Mouse (Mus musculus) MEL (cell line): ENCODE data around the gene Ctdspl2. TPM values are rescaled to one million over a fixed set of nuclear protein-coding genes. Genes with fewer than 3 reads are reported as not detected.

Source experiments
- DNase-seq: peaks from one replicate; pipeline ENCODE4 v3.0.0; 2011; ENCODE audit warnings: low read depth, low spot score
- H3K27ac ChIP-seq: 2 replicates; pipeline ENCODE4 v1.5.1; 2012; ENCODE audit warnings: low read depth, mild to moderate bottlenecking, control low read depth, low read length, moderate library complexity; ENCODE audit not compliant: control insufficient read depth
- H3K27me3 ChIP-seq, 2 experiments: fragments of 150-350 bp in 1 of 2; sonication (generic) in 1 of 2; 2 replicates each; pipeline ENCODE4 v1.6.1; 2012; ENCODE audit warnings: low read length in 2 of 2, mild to moderate bottlenecking in 2 of 2, improper control_type of control experiment in 1 of 2, moderate library complexity in 1 of 2; ENCODE audit not compliant: insufficient read depth in 2 of 2, control insufficient read depth in 1 of 2
- H3K36me3 ChIP-seq, 2 experiments: 2 replicates each; pipeline ENCODE4 v1.6.1; 2012 to 2014; ENCODE audit warnings: low read length in 2 of 2, improper control_type of control experiment in 1 of 2, inconsistent platforms in 1 of 2, mild to moderate bottlenecking in 1 of 2; ENCODE audit not compliant: insufficient read depth in 2 of 2, control insufficient read depth in 1 of 2
- H3K4me1 ChIP-seq, 2 experiments: fragments of 150-350 bp in 1 of 2; sonication (generic) in 1 of 2; 2 replicates each; pipeline ENCODE4 v1.6.1; 2012; ENCODE audit warnings: low read length in 2 of 2, improper control_type of control experiment in 1 of 2, mild to moderate bottlenecking in 1 of 2; ENCODE audit not compliant: insufficient read depth in 2 of 2, control insufficient read depth in 1 of 2
- H3K4me3 ChIP-seq, 2 experiments: fragments of 150-350 bp in 1 of 2; sonication (generic) in 1 of 2; 2 replicates each; pipeline ENCODE4 v1.5.1; 2012; ENCODE audit warnings: low read depth in 2 of 2, low read length in 2 of 2, mild to moderate bottlenecking in 2 of 2, moderate library complexity in 2 of 2, control low read depth in 1 of 2, improper control_type of control experiment in 1 of 2; ENCODE audit not compliant: control insufficient read depth in 1 of 2, insufficient read depth in 1 of 2
- H3K79me2 ChIP-seq: 2 replicates; pipeline ENCODE4 v1.6.1; 2012; ENCODE audit warnings: mild to moderate bottlenecking, low read length, moderate library complexity; ENCODE audit not compliant: control insufficient read depth, poor library complexity, insufficient read depth
- H3K9ac ChIP-seq: 2 replicates; pipeline ENCODE4 v1.6.1; 2012; ENCODE audit warnings: low read depth, mild to moderate bottlenecking, control low read depth, low read length, moderate library complexity; ENCODE audit not compliant: control insufficient read depth, poor library complexity, severe bottlenecking
- H3K9me3 ChIP-seq: fragments of 150-350 bp; sonication (generic); replicated peaks from 2 replicates; pipeline ENCODE4 v1.6.1; 2012; ENCODE audit warnings: mild to moderate bottlenecking, low read length, improper control_type of control experiment, moderate library complexity; ENCODE audit not compliant: insufficient read depth
- BHLHE40 ChIP-seq: IDR thresholded peaks from 2 replicates; pipeline ENCODE4 v1.6.1; 2012; ENCODE audit warnings: low read depth, mild to moderate bottlenecking, inconsistent platforms, low read length, improper control_type of control experiment, borderline replicate concordance
- CHD1 ChIP-seq: IDR thresholded peaks from 2 replicates; pipeline ENCODE4 v1.6.1; 2012; ENCODE audit warnings: low read depth, mild to moderate bottlenecking, inconsistent platforms, low read length, improper control_type of control experiment
- CHD2 ChIP-seq: IDR thresholded peaks from 2 replicates; pipeline ENCODE4 v1.6.1; 2011; ENCODE audit warnings: low read length, improper control_type of control experiment
- E2F4 ChIP-seq: IDR thresholded peaks from 2 replicates; pipeline ENCODE4 v1.6.1; 2011; ENCODE audit warnings: low read depth, low read length, improper control_type of control experiment, borderline replicate concordance
- EP300 ChIP-seq, 2 experiments: IDR thresholded peaks; 2 replicates each; pipeline ENCODE4 v1.6.1; 2011; ENCODE audit warnings: improper control_type of control experiment in 2 of 2, low read length in 2 of 2, low read depth in 1 of 2, mild to moderate bottlenecking in 1 of 2
- ETS1 ChIP-seq: IDR thresholded peaks from 2 replicates; pipeline ENCODE4 v1.6.1; 2012; ENCODE audit warnings: low read depth, mild to moderate bottlenecking, inconsistent platforms, low read length, improper control_type of control experiment, moderate library complexity
- GATA1 ChIP-seq: IDR thresholded peaks from 2 replicates; pipeline ENCODE4 v1.6.1; 2011; ENCODE audit warnings: low read depth, low read length, improper control_type of control experiment
- HCFC1 ChIP-seq: IDR thresholded peaks from 2 replicates; pipeline ENCODE4 v1.6.1; 2012; ENCODE audit warnings: low read depth, mild to moderate bottlenecking, inconsistent platforms, low read length, improper control_type of control experiment, moderate library complexity
- KAT2A ChIP-seq: conservative IDR thresholded peaks from 2 replicates; pipeline ENCODE4 v1.6.1; 2012; ENCODE audit warnings: low read depth, low read length, improper control_type of control experiment, inconsistent platforms
- MAFK ChIP-seq: IDR thresholded peaks from 2 replicates; pipeline ENCODE4 v1.6.1; 2011; ENCODE audit warnings: low read depth, mild to moderate bottlenecking, low read length, improper control_type of control experiment, borderline replicate concordance
- MEF2A ChIP-seq: IDR thresholded peaks from 2 replicates; pipeline ENCODE4 v1.6.1; 2014; ENCODE audit warnings: low read depth, mild to moderate bottlenecking, inconsistent platforms, low read length, improper control_type of control experiment; ENCODE audit not compliant: poor library complexity, insufficient replicate concordance, severe bottlenecking; ENCODE audit errors: extremely low read depth
- MXI1 ChIP-seq: IDR thresholded peaks from 2 replicates; pipeline ENCODE4 v1.6.1; 2011; ENCODE audit warnings: mild to moderate bottlenecking, low read depth, low read length, improper control_type of control experiment
- MYC ChIP-seq: IDR thresholded peaks from 2 replicates; pipeline ENCODE4 v1.6.1; 2011; ENCODE audit warnings: low read depth, mild to moderate bottlenecking, low read length, improper control_type of control experiment, moderate library complexity
- NELFE ChIP-seq: IDR thresholded peaks from 2 replicates; pipeline ENCODE4 v1.6.1; 2011; ENCODE audit warnings: low read depth, low read length, improper control_type of control experiment
- NRF1 ChIP-seq: IDR thresholded peaks from 2 replicates; pipeline ENCODE4 v1.6.1; 2014; ENCODE audit warnings: low read depth, mild to moderate bottlenecking, inconsistent platforms, low read length, improper control_type of control experiment, moderate library complexity; ENCODE audit not compliant: poor library complexity, insufficient read depth, severe bottlenecking
- POLR2A ChIP-seq, 2 experiments: IDR thresholded peaks; 2 replicates each; pipeline ENCODE4 v1.6.1; 2011 to 2012; ENCODE audit warnings: low read length in 2 of 2, mild to moderate bottlenecking in 2 of 2, control low read depth in 1 of 2, improper control_type of control experiment in 1 of 2, low read depth in 1 of 2, moderate library complexity in 1 of 2; ENCODE audit not compliant: control insufficient read depth in 1 of 2, insufficient read depth in 1 of 2, poor library complexity in 1 of 2
- POLR2AphosphoS2 ChIP-seq: IDR thresholded peaks from 2 replicates; pipeline ENCODE4 v1.6.1; 2011; ENCODE audit warnings: low read length, improper control_type of control experiment
- RAD21 ChIP-seq: IDR thresholded peaks from 2 replicates; pipeline ENCODE4 v1.6.1; 2011; ENCODE audit warnings: mild to moderate bottlenecking, low read depth, low read length, improper control_type of control experiment
- RCOR1 ChIP-seq: IDR thresholded peaks from 2 replicates; pipeline ENCODE4 v1.6.1; 2012; ENCODE audit warnings: low read depth, mild to moderate bottlenecking, inconsistent platforms, low read length, improper control_type of control experiment
- SIN3A ChIP-seq: IDR thresholded peaks from 2 replicates; pipeline ENCODE4 v1.6.1; 2012; ENCODE audit warnings: low read length, improper control_type of control experiment, inconsistent platforms
- TAL1 ChIP-seq: IDR thresholded peaks from 2 replicates; pipeline ENCODE4 v1.6.1; 2012; ENCODE audit warnings: mild to moderate bottlenecking, inconsistent platforms, low read length, moderate library complexity, mixed read lengths
- TBP ChIP-seq: IDR thresholded peaks from 2 replicates; pipeline ENCODE4 v1.8.0; 2011; ENCODE audit warnings: low read depth, low read length, improper control_type of control experiment
- TCF12 ChIP-seq: IDR thresholded peaks from 2 replicates; pipeline ENCODE4 v1.6.1; 2014; ENCODE audit warnings: low read depth, mild to moderate bottlenecking, inconsistent platforms, low read length, improper control_type of control experiment, moderate library complexity
- USF1 ChIP-seq: IDR thresholded peaks from 2 replicates; pipeline ENCODE4 v1.6.1; 2014; ENCODE audit warnings: low read depth, mild to moderate bottlenecking, inconsistent platforms, low read length, improper control_type of control experiment, moderate library complexity
- USF2 ChIP-seq, 2 experiments: IDR thresholded peaks; 2 replicates each; pipeline ENCODE4 v1.6.1; 2011 to 2012; ENCODE audit warnings: improper control_type of control experiment in 2 of 2, low read length in 2 of 2, borderline replicate concordance in 1 of 2, inconsistent platforms in 1 of 2, low read depth in 1 of 2, mild to moderate bottlenecking in 1 of 2; ENCODE audit not compliant: insufficient read depth in 1 of 2
- ZC3H11A ChIP-seq: IDR thresholded peaks from 2 replicates; pipeline ENCODE4 v1.6.1; 2012; ENCODE audit warnings: low read depth, mild to moderate bottlenecking, inconsistent platforms, low read length, improper control_type of control experiment
- ZKSCAN1 ChIP-seq: IDR thresholded peaks from 2 replicates; pipeline ENCODE4 v1.6.1; 2012; ENCODE audit warnings: low read depth, mild to moderate bottlenecking, inconsistent platforms, low read length, improper control_type of control experiment, moderate library complexity
- ZMIZ1 ChIP-seq: IDR thresholded peaks from 2 replicates; pipeline ENCODE4 v1.6.1; 2012; ENCODE audit warnings: low read depth, mild to moderate bottlenecking, inconsistent platforms, low read length, improper control_type of control experiment, moderate library complexity
- polyA plus RNA-seq, 2 experiments: library from polyadenylated mRNA; stranded (reverse) in 1 of 2; unstranded in 1 of 2; fragments of >175 nt in 1 of 2; fragments of >200 nt in 1 of 2; gene quantifications; 2 replicates each; pipeline versions ENCODE4 v1.2.1 to v1.2.4; 2012; ENCODE audit warnings: low replicate concordance in 2 of 2, low read depth in 1 of 2; ENCODE audit not compliant: insufficient read length in 2 of 2, insufficient read depth in 1 of 2, missing spikeins in 1 of 2
- total RNA-seq: library from RNA; depleted of rRNA; stranded (reverse); fragments of 300-350 nt; gene quantifications from 2 replicates; pipeline ENCODE4 v1.2.3, GENCODE M21; 2012

Gene Ctdspl2
- total and polyA plus RNA-seq, 3 experiments, result 16.6 to 57.2 (median 23.2) TPM

GRCm38 (mm10) chr2:122031970-122032369 lies 76.2 kb downstream of the Ctdspl2 start:
- H3K79me2 ChIP-seq, result peaks cover 55% of the 10 kb centered on the region
- DNase-seq, result no peak
- H3K4me3 ChIP-seq, result no peak overlapping the region
- peaks cover 17 to 18% of the 10 kb centered on the region in 2 experiments for H3K4me1 ChIP-seq
- H3K9ac ChIP-seq, result no peak overlapping the region
- peaks cover 19 to 53% of the 10 kb centered on the region in 2 experiments for H3K36me3 ChIP-seq
- no peak overlapping the region for H3K27ac ChIP-seq
- H3K27me3 ChIP-seq, result no peaks in the 10 kb centered on the region
- H3K9me3 ChIP-seq, result no peaks in the 10 kb centered on the region
- TF ChIP-seq USF1 (no peak), BHLHE40 (no peak), RCOR1 (no peak), CHD1 (no peak), TBP (no peak), MXI1 (no peak), E2F4 (no peak), TAL1 (no peak), NELFE (no peak), ETS1 (no peak), HCFC1 (no peak), RAD21 (no peak), MYC (no peak), POLR2AphosphoS2 (no peak), TCF12 (no peak), GATA1 (no peak), USF2 (IDR thresholded peaks at IDR 0.05; ENCODE audit: borderline replicate concordance in 1 of 2, insufficient read depth in 1 of 2, low read depth in 1 of 2, low read length in 2 of 2) (no peak), ZKSCAN1 (no peak)

GRCm38 (mm10) chr2:122036064-122036463 lies 80.3 kb downstream of the Ctdspl2 start:
- Histone ChIP-seq H3K4me3 (no peak overlapping the region), H3K4me1 (peaks cover 12 to 20% of the 10 kb centered on the region in 2 experiments), H3K36me3 (peaks cover 45 to 53% of the 10 kb centered on the region in 2 experiments), H3K9ac (no peak overlapping the region), H3K27ac (no peak overlapping the region), H3K79me2 (peaks cover 44% of the 10 kb centered on the region), H3K27me3 (no peaks in the 10 kb centered on the region), H3K9me3 (no peaks in the 10 kb centered on the region)
- TF ChIP-seq CHD2, result no peak
- TF ChIP-seq ZC3H11A, result 0 out of 2 replicates have a peak, but pooled peaks have one; percentile 0
- TF ChIP-seq USF1, result no peak
- peak; percentile 93 for TF ChIP-seq RCOR1
- TF ChIP-seq NRF1, result no peak
- TF ChIP-seq MEF2A, result 0 out of 2 replicates have a peak, but pooled peaks have one; percentile 17
- peak; percentile 63; the same call in 1 of the 2 replicates for TF ChIP-seq MXI1
- TF ChIP-seq POLR2A (IDR thresholded peaks at IDR 0.05; ENCODE audit: control insufficient read depth in 1 of 2, insufficient read depth in 1 of 2, low read depth in 1 of 2, low read length in 2 of 2, poor library complexity in 1 of 2), result no peak
- peak; percentile 66; the same call in 1 of the 2 replicates for TF ChIP-seq SIN3A
- peak; percentile 80 for TF ChIP-seq ETS1
- TF ChIP-seq TCF12, result peak; percentile 96
- 0 out of 2 replicates have a peak, but pooled peaks have one; percentile 30 for TF ChIP-seq KAT2A
- peak; percentile 75; the same call in 1 of the 2 replicates for TF ChIP-seq MAFK
- TF ChIP-seq ZMIZ1, result no peak
- TF ChIP-seq BHLHE40, result peak; percentile 71
- TF ChIP-seq TAL1, result peak; percentile 54
- TF ChIP-seq EP300 (IDR thresholded peaks at IDR 0.05; ENCODE audit: low read depth in 1 of 2, low read length in 2 of 2), result peak; percentile 91 to 93
- TF ChIP-seq RAD21, result no peak
- TF ChIP-seq GATA1, result peak; percentile 97
- peak; percentile 36 for DNase-seq
